Mouse (Mus musculus) CD8-positive naive resting alpha-beta T cell, adult 2 months (primary cell): ENCODE measurements at regions not wholly inside any gene's neighbourhood (a gene's known extent, or its start where the extent isn't known, plus 50 kb on each side); places are given as distances from the start of the nearest gene placed in this dataset.

ENCODE experiments used
- DNase-seq, 2 experiments: peaks; one replicate each; pipeline ENCODE4 v3.0.0; 2022; ENCODE audit warnings: low read depth in 2 of 2, low spot score in 2 of 2

GRCm38 (mm10) chr15:63193617-63194491 is 651.1 kb downstream of the Gsdmc2 start:
- no peak for DNase-seq

GRCm38 (mm10) chr15:63191731-63192130 is 653.2 kb downstream of the Gsdmc2 start:
- no peak for DNase-seq

- no peak for DNase-seq
Observed at GRCm38 (mm10) chr15:63190086-63190485, 654.9 kb downstream of the Gsdmc2 start.

GRCm38 (mm10) chr15:63171003-63171402 is 674.0 kb downstream of the Gsdmc2 start:
- no peak for DNase-seq

GRCm38 (mm10) chr15:63170171-63170570 is 674.8 kb downstream of the Gsdmc2 start:
- DNase-seq: no peak

GRCm38 (mm10) chr15:63166411-63166810 is 678.6 kb downstream of the Gsdmc2 start:
- DNase-seq: no peak

GRCm38 (mm10) chr15:63163550-63164279 is 681.3 kb downstream of the Gsdmc2 start:
- no peak for DNase-seq

GRCm38 (mm10) chr15:63162881-63163549 is 682.0 kb downstream of the Gsdmc2 start:
- DNase-seq: no peak

- DNase-seq: no peak
Observed at GRCm38 (mm10) chr15:63123123-63123688, 721.8 kb downstream of the Gsdmc2 start.

- DNase-seq: no peak
Observed at GRCm38 (mm10) chr15:63112918-63113317, 732.1 kb downstream of the Gsdmc2 start.

- DNase-seq: no peak
Observed at GRCm38 (mm10) chr15:63100093-63100492, 744.9 kb downstream of the Gsdmc2 start.

GRCm38 (mm10) chr15:63081972-63082371 is 763.0 kb downstream of the Gsdmc2 start:
- DNase-seq: no peak

- no peak for DNase-seq
Observed at GRCm38 (mm10) chr15:63079825-63080224, 765.2 kb downstream of the Gsdmc2 start.

- DNase-seq: no peak
Observed at GRCm38 (mm10) chr15:63071921-63072320, 773.1 kb downstream of the Gsdmc2 start.

- DNase-seq: no peak
Observed at GRCm38 (mm10) chr15:63067126-63067525, 777.9 kb downstream of the Gsdmc2 start.

GRCm38 (mm10) chr15:63066020-63066439 is 778.9 kb downstream of the Gsdmc2 start:
- no peak for DNase-seq

GRCm38 (mm10) chr15:63061891-63062290 is 783.1 kb downstream of the Gsdmc2 start:
- DNase-seq: no peak

GRCm38 (mm10) chr15:63060826-63061225 is 784.2 kb downstream of the Gsdmc2 start:
- no peak for DNase-seq

GRCm38 (mm10) chr15:63052570-63053255 is 792.3 kb downstream of the Gsdmc2 start:
- no peak for DNase-seq

GRCm38 (mm10) chr15:63050033-63050432 is 794.9 kb downstream of the Gsdmc2 start:
- DNase-seq: no peak

GRCm38 (mm10) chr15:63042367-63042766 is 802.6 kb downstream of the Gsdmc2 start:
- no peak for DNase-seq
